Mouse (Mus musculus): ENCODE measurements at regions not wholly inside any gene's neighbourhood (a gene's known extent, or its start where the extent isn't known, plus 50 kb on each side); places are given as distances from the start of the nearest gene placed in this dataset.

GRCm38 (mm10) chr3:147968271-147968670, 1022.1 kb downstream of the Adgrl2 start:
- no peak for TF ChIP-seq CTCF (IDR thresholded peaks at IDR 0.05; ENCODE audit: control insufficient read depth, insufficient read depth, insufficient read length)
- no peak for TF ChIP-seq MAX (IDR thresholded peaks at IDR 0.05)
- no peak for TF ChIP-seq MYOD1 (IDR thresholded peaks at IDR 0.05; ENCODE audit: control insufficient read depth, insufficient read length, low read depth)
- TF ChIP-seq USF1 (IDR thresholded peaks at IDR 0.05; ENCODE audit: low read depth) = no peak
- no peak for TF ChIP-seq FOSL1 (IDR thresholded peaks at IDR 0.05; ENCODE audit: insufficient read depth, low read length, poor library complexity, severe bottlenecking)
